Mouse (Mus musculus) heart, adult 18-20 months (tissue): ENCODE measurements at regions not wholly inside any gene's neighbourhood (a gene's known extent, or its start where the extent isn't known, plus 50 kb on each side); places are given as distances from the start of the nearest gene placed in this dataset.

Experiments used
- DNase-seq, 2 experiments: peaks; one replicate each; pipeline ENCODE4 v3.0.0; 2021 to 2022; ENCODE audit warnings: mixed read lengths in 1 of 2

GRCm38 (mm10) chr8:15734461-15734860, 688.6 kb upstream of the BB014433 start:
- DNase-seq = no peak

GRCm38 (mm10) chr8:15731324-15731723, 685.4 kb upstream of the BB014433 start:
- DNase-seq = no peak

GRCm38 (mm10) chr8:15729075-15729474, 683.2 kb upstream of the BB014433 start:
- DNase-seq = peak; percentile 11 to 58

GRCm38 (mm10) chr8:15726310-15726709, 680.4 kb upstream of the BB014433 start:
- DNase-seq = no peak
